Mouse (Mus musculus): ENCODE data around the gene Mup13.
"Not testable (repeated sequence)": the region's sequence is repeated elsewhere in the genome, so short reads cannot be mapped to it uniquely, and the experiment has no call there.

The Mup13 gene

DNA sequence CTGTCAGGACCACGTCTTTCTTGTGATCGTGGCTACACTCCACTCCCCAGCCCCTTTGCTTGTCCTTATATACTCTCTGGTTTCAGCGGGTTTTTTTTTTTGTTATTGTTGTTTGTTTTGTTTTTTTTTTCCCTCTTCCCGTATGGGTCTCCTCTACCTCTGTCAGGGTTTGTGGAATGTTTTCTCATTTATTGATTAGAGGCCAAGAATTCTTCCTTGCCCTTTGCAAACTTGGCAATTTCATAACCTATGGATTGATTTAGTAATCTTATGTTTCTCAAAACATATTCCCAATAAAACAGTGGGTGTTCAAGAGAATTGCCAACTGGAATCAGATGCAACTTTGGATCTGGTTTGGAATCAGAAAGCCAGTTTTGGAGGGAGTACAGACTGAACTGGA lies at the start of gene Mup13:
Gene Mup13, minus strand, starts transcription at position 101 of the 400 bp plus-strand sequence.
- not testable (repeated sequence) for DNase-seq

All from cerebellum, postnatal 36 days (tissue).